8 mouse cellular contexts compared by ENCODE assay signal in the genomic region with DNA sequence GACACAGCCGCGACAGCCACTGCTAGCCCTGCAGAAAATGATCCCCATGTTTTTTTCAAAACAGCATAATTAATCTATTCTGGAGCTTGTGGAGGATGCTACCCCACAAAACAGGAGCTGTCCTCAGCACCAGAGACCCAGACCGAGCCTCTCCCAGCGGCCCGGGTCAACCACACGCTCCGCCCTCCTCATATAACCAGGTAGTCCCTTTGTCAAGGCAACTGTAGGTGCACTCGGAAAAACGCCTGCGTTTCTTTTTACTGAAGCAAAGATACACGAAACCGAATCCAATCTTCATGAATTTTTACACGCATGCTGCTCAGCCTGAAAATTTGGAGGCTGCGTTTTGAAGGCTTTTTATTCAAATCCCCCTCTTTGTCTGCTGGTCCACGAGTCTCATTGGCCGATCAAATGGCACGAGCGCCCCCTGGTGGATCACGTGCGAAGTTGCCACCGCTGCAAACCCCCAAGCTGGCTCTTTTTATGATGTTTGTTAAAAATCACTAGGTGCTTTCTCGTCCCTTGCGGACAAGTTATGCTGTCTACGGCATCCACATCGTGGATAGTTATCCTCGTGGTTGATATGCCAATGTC. TPM values are rescaled to one million over a fixed set of nuclear protein-coding genes. Genes with fewer than 3 reads are reported as not detected.
DNase-seq lines count a peak whose midpoint lies in the region; ATAC-seq and TF ChIP-seq lines count a peak whose summit lies in the region.

No protein-coding gene starts in this region.

- ATAC-seq in forebrain, embryonic 14.5 days = peak; percentile 69

- peaks cover 14% of the 10 kb centered on the region for H3K9me3 ChIP-seq in E14TG2a.4 (ENCODE audit: low read length)
- no peaks in the 10 kb centered on the region for H3K9me3 ChIP-seq in forebrain, embryonic 14.5 days (replicated peaks; ENCODE audit: control insufficient read depth, low read length)

- peaks cover 9% of the 10 kb centered on the region; the same call in 1 of the 2 replicates for H3K4me1 ChIP-seq in E14TG2a.4 (replicated peaks; ENCODE audit: low read depth, low read length)
- peaks cover 31% of the 10 kb centered on the region for H3K4me1 ChIP-seq in forebrain, embryonic 14.5 days (ENCODE audit: control insufficient read depth, insufficient read depth, low read length)
- peaks cover 19% of the 10 kb centered on the region for H3K4me1 ChIP-seq in olfactory bulb, adult 2 months (ENCODE audit: control insufficient read depth, insufficient read depth, low read length)
- H3K4me1 ChIP-seq in thymus, adult 2 months (replicated peaks; ENCODE audit: control insufficient read depth, insufficient read depth, low read length) = peaks cover 23% of the 10 kb centered on the region

- peak overlapping the region; percentile 69 for H3K4me3 ChIP-seq in E14TG2a.4 (replicated peaks; ENCODE audit: low read length)
- H3K4me3 ChIP-seq in forebrain, embryonic 14.5 days (ENCODE audit: low read depth, low read length) = peak overlapping the region; percentile 24
- H3K4me3 ChIP-seq in olfactory bulb, adult 2 months (ENCODE audit: insufficient read depth, low read depth, low read length) = peak overlapping the region; percentile 28; the same call in 1 of the 2 replicates
- H3K4me3 ChIP-seq in thymus, adult 2 months (ENCODE audit: control insufficient read depth, insufficient read depth, low read length) = no peak overlapping the region

- no peaks in the 10 kb centered on the region for H3K36me3 ChIP-seq in E14TG2a.4 (ENCODE audit: insufficient read depth, low read length)
- H3K36me3 ChIP-seq in forebrain, embryonic 14.5 days (ENCODE audit: control insufficient read depth, insufficient read depth, low read length) = no peaks in the 10 kb centered on the region
- no peaks in the 10 kb centered on the region for H3K36me3 ChIP-seq in thymus, adult 2 months (ENCODE audit: control insufficient read depth, insufficient read depth, low read length)

- peak overlapping the region; percentile 56 for H3K4me2 ChIP-seq in forebrain, embryonic 14.5 days (ENCODE audit: low read length)

- DNase-seq in c-Kit-negative CD71-positive TER-119-positive erythroid progenitor cells, embryonic 14.5 days (ENCODE audit: low read depth, low spot score) = peak; percentile 39
- peak; percentile 95 for DNase-seq in forebrain, embryonic 14.5 days (ENCODE audit: low spot score)
- peak; percentile 35 for DNase-seq in heart, postnatal 25 days (ENCODE audit: low spot score)
- DNase-seq in layer of hippocampus, adult 11-12 months (ENCODE audit: low spot score) = peak; percentile 85
- DNase-seq in lung, adult 18-20 months = peak; percentile 59 to 63
- peak; percentile 79 for DNase-seq in thymus, adult 2 months

- H3K9ac ChIP-seq in forebrain, embryonic 14.5 days (ENCODE audit: low read length) = peak overlapping the region; percentile 62

- H3K27ac ChIP-seq in forebrain, embryonic 14.5 days (ENCODE audit: low read depth, low read length) = peak overlapping the region; percentile 92
- no peak overlapping the region; the same call in 1 of the 2 replicates for H3K27ac ChIP-seq in olfactory bulb, adult 2 months (ENCODE audit: insufficient read depth, low read depth, low read length)
- H3K27ac ChIP-seq in thymus, adult 2 months (ENCODE audit: control insufficient read depth, insufficient read depth, low read length) = no peak overlapping the region

- TF ChIP-seq CTCF in E14TG2a.4 (conservative IDR thresholded peaks at IDR 0.05; ENCODE audit: low read length) = peak; percentile 88
- peak; percentile 89 for TF ChIP-seq CTCF in olfactory bulb, adult 2 months (IDR thresholded peaks at IDR 0.05; ENCODE audit: insufficient read depth, low read depth, low read length)
- TF ChIP-seq CTCF in thymus, adult 2 months (IDR thresholded peaks at IDR 0.05; ENCODE audit: borderline replicate concordance, control insufficient read depth, extremely low read depth, insufficient read depth, low read length, poor library complexity) = peak; percentile 94

- no peak for TF ChIP-seq POLR2A in olfactory bulb, adult 2 months (IDR thresholded peaks at IDR 0.05; ENCODE audit: insufficient read depth, low read depth, low read length)
- 0 out of 2 replicates have a peak, but pooled peaks have one; percentile 18 for TF ChIP-seq POLR2A in thymus, adult 2 months (IDR thresholded peaks at IDR 0.05; ENCODE audit: control insufficient read depth, extremely low read depth, insufficient read depth, low read length, poor library complexity)

- 1% methylated on average over 26 of the region's 26 CpGs for WGBS in forebrain, embryonic 14.5 days
- 0% methylated on average over 26 of the region's 26 CpGs for WGBS in olfactory bulb, adult 2 months
- WGBS in thymus, adult 2 months = 5% methylated on average over 26 of the region's 26 CpGs

- intact Hi-C loops in heart, postnatal 25 days (cut with DNase I) = loop anchor here (2.0 to 10.0 kb wide), 4 partner anchors 68 to 1240 kb away; no protein-coding TSS in a partner anchor

- peaks cover 38% of the 10 kb centered on the region for H3K27me3 ChIP-seq in E14TG2a.4 (ENCODE audit: insufficient read depth, low read length)
- 0 out of 2 replicates have a peak, but pooled peaks cover 14% of the 10 kb centered on the region for H3K27me3 ChIP-seq in forebrain, embryonic 14.5 days (replicated peaks; ENCODE audit: control insufficient read depth, insufficient read depth, low read length)
- H3K27me3 ChIP-seq in thymus, adult 2 months (ENCODE audit: control insufficient read depth, insufficient read depth, low read length) = peaks cover 3% of the 10 kb centered on the region; the same call in 1 of the 2 replicates

RNA-seq across cellular contexts. Expression of a gene that starts 39.3 kb away (rescaled TPM):
- 0.30 and 0.31 TPM in 2 replicates for polyA plus RNA-seq in forebrain, embryonic 14.5 days (2014; fragmentation: Nextera tagmentation; extraction: Ambion mirVana)
- total RNA-seq in heart, postnatal 25 days (2021) = 10 to 100 TPM; 13.2 to 26.4 TPM
- not detected in 2 replicates for polyA plus RNA-seq in olfactory bulb, adult 2 months (2012; ENCODE audit: insufficient read depth, insufficient read length, low replicate concordance, missing spikeins)
- polyA plus RNA-seq in thymus, adult 2 months (2012; rRNA removed) = 0.65 and 0.89 TPM in 2 replicates

Comparison
In these comparisons a context has a peak if more than half of its experiments do, and no peak if none do; other contexts are left out.
1. DNase-seq: peak in every context shown above with its lines; median percentile 95 in forebrain, embryonic 14.5 days; 85 in layer of hippocampus, adult 11-12 months; 79 in thymus, adult 2 months; 61 in lung, adult 18-20 months; 39 in c-Kit-negative CD71-positive TER-119-positive erythroid progenitor cells, embryonic 14.5 days; 35 in heart, postnatal 25 days.